Mouse (Mus musculus): ENCODE results near the gene Prr9. TPM values are rescaled to one million over a fixed set of nuclear protein-coding genes. Genes with fewer than 3 reads are reported as not detected.

Prr9 gene
- not detected in 2 replicates for total RNA-seq (2017)

GRCm38 (mm10) chr3:92123847-92124246 is at the start of gene Prr9:
Prr9 (minus strand) TSS chr3:92123947.
- no peak for ATAC-seq (replicated peaks; ENCODE audit: low read depth, poor library complexity, severe bottlenecking)

- no peak for ATAC-seq (replicated peaks; ENCODE audit: low read depth, poor library complexity, severe bottlenecking)
Observed at GRCm38 (mm10) chr3:92169847-92170246, 46.1 kb upstream of the Prr9 start.

GRCm38 (mm10) chr3:92153322-92153721 is 29.6 kb upstream of the Prr9 start:
- peak; percentile 80 for ATAC-seq (replicated peaks; ENCODE audit: low read depth, poor library complexity, severe bottlenecking)

- peak; percentile 95 for ATAC-seq (replicated peaks; ENCODE audit: low read depth, poor library complexity, severe bottlenecking)
Observed at GRCm38 (mm10) chr3:92150631-92151277, 27.0 kb upstream of the Prr9 start.

- ATAC-seq (replicated peaks; ENCODE audit: low read depth, poor library complexity, severe bottlenecking) = no peak
Observed at GRCm38 (mm10) chr3:92147913-92148312, 24.2 kb upstream of the Prr9 start.

- ATAC-seq (replicated peaks; ENCODE audit: low read depth, poor library complexity, severe bottlenecking) = no peak
Observed at GRCm38 (mm10) chr3:92147420-92147819, 23.7 kb upstream of the Prr9 start.

GRCm38 (mm10) chr3:92142644-92143043 is 18.9 kb upstream of the Prr9 start, which contains the start of gene Lelp1:
Lelp1 (minus strand) TSS chr3:92142744.
- no peak for ATAC-seq (replicated peaks; ENCODE audit: low read depth, poor library complexity, severe bottlenecking)

- ATAC-seq (replicated peaks; ENCODE audit: low read depth, poor library complexity, severe bottlenecking) = no peak
Observed at GRCm38 (mm10) chr3:92120902-92121301, 2.8 kb downstream of the Prr9 start.

GRCm38 (mm10) chr3:92117930-92118329 is 5.8 kb downstream of the Prr9 start:
- no peak for ATAC-seq (replicated peaks; ENCODE audit: low read depth, poor library complexity, severe bottlenecking)

GRCm38 (mm10) chr3:92111526-92111925 is 12.2 kb downstream of the Prr9 start:
- no peak for ATAC-seq (replicated peaks; ENCODE audit: low read depth, poor library complexity, severe bottlenecking)

- no peak for ATAC-seq (replicated peaks; ENCODE audit: low read depth, poor library complexity, severe bottlenecking)
Observed at GRCm38 (mm10) chr3:92110790-92111189, 13.0 kb downstream of the Prr9 start.

GRCm38 (mm10) chr3:92106582-92106981 is 17.2 kb downstream of the Prr9 start:
- 0 out of 2 replicates have a peak, but pooled peaks have one; percentile 50 for ATAC-seq (replicated peaks; ENCODE audit: low read depth, poor library complexity, severe bottlenecking)

GRCm38 (mm10) chr3:92083042-92083441 is 40.7 kb downstream of the Prr9 start, which contains the start of gene Lor:
Lor (minus strand) TSS chr3:92083142.
- no peak for ATAC-seq (replicated peaks; ENCODE audit: low read depth, poor library complexity, severe bottlenecking)

GRCm38 (mm10) chr3:92081285-92081931 is 42.3 kb downstream of the Prr9 start:
- ATAC-seq (replicated peaks; ENCODE audit: low read depth, poor library complexity, severe bottlenecking) = peak; percentile 49

GRCm38 (mm10) chr3:92080462-92081284 is 43.1 kb downstream of the Prr9 start:
- ATAC-seq (replicated peaks; ENCODE audit: low read depth, poor library complexity, severe bottlenecking) = peak; percentile 65

Other genes with a start within 250 kb of the Prr9 start
- gene Pglyrp3, start 109.4 kb downstream of the Prr9 start, total RNA-seq (2017) = not detected in 2 replicates
- gene Lor, start 40.8 kb downstream of the Prr9 start, total RNA-seq (2017) = not detected in 2 replicates
- gene Lelp1, start 18.8 kb upstream of the Prr9 start, total RNA-seq (2017) = not detected in 2 replicates
- gene Sprr2a1, start 91.9 kb upstream of the Prr9 start, total RNA-seq (2017) = not detected in 2 replicates
- gene Sprr2a2, start 92.0 kb upstream of the Prr9 start, total RNA-seq (2017) = not detected in 2 replicates
- gene Sprr2a3, start 161.5 kb upstream of the Prr9 start, total RNA-seq (2017) = not detected in 2 replicates
- not detected in 2 replicates for gene Sprr2b, start 192.7 kb upstream of the Prr9 start, total RNA-seq (2017)
- not detected in 2 replicates for gene Sprr2d, start 215.2 kb upstream of the Prr9 start, total RNA-seq (2017)
- not detected in 2 replicates for gene Sprr2e, start 228.2 kb upstream of the Prr9 start, total RNA-seq (2017)
- not detected in 2 replicates for gene Sprr2f, start 241.2 kb upstream of the Prr9 start, total RNA-seq (2017)